Mouse (Mus musculus) heart, embryonic 14.5 days (tissue): Measurements from ENCODE around the gene Mlh1. TPM values are rescaled to one million over a fixed set of nuclear protein-coding genes. Genes with fewer than 3 reads are reported as not detected.

Experiments
- ATAC-seq: fragments of 200-750 bp; cut with Nextera tagmentation; 2 replicates; pipeline ENCODE4 v1.8.0; 2017; ENCODE audit warnings: low read depth, moderate TSS enrichment; ENCODE audit not compliant: insufficient number of reproducible peaks, insufficient read depth, low FRiP score
- H3K27ac ChIP-seq, 2 experiments: fragments of 200-500 bp in 1 of 2; fragments of 300-500 bp in 1 of 2; sonication (generic) in 1 of 2; replicated peaks in 1 of 2; 2 replicates each; pipeline ENCODE4 v1.5.1; 2012 to 2014; ENCODE audit warnings: low read depth in 2 of 2, low read length in 2 of 2, control low read depth in 1 of 2, mild to moderate bottlenecking in 1 of 2, mixed read lengths in 1 of 2; ENCODE audit not compliant: control insufficient read depth in 1 of 2, insufficient read depth in 1 of 2
- H3K27me3 ChIP-seq: fragments of 300-500 bp; sonication (generic); 2 replicates; pipeline ENCODE4 v1.6.1; 2014; ENCODE audit warnings: mild to moderate bottlenecking, low read length, control low read depth; ENCODE audit not compliant: control insufficient read depth, insufficient read depth
- H3K36me3 ChIP-seq: fragments of 300-500 bp; sonication (generic); 2 replicates; pipeline ENCODE4 v1.6.1; 2014; ENCODE audit warnings: mild to moderate bottlenecking, control low read depth, low read length, mixed read lengths; ENCODE audit not compliant: control insufficient read depth, insufficient read depth
- H3K4me1 ChIP-seq, 2 experiments: fragments of 200-500 bp in 1 of 2; fragments of 300-500 bp in 1 of 2; sonication (generic) in 1 of 2; 2 replicates each; pipeline ENCODE4 v1.6.1; 2012 to 2014; ENCODE audit warnings: low read length in 2 of 2, control low read depth in 1 of 2, mixed read lengths in 1 of 2; ENCODE audit not compliant: control insufficient read depth in 2 of 2, insufficient read depth in 2 of 2
- H3K4me2 ChIP-seq: fragments of 300-500 bp; sonication (generic); 2 replicates; pipeline ENCODE4 v1.6.1; 2014; ENCODE audit warnings: mild to moderate bottlenecking, low read length
- H3K4me3 ChIP-seq, 2 experiments: fragments of 200-500 bp in 1 of 2; fragments of 300-500 bp in 1 of 2; sonication (generic) in 1 of 2; 2 replicates each; pipeline ENCODE4 v1.5.1; 2012 to 2014; ENCODE audit warnings: low read length in 2 of 2, mild to moderate bottlenecking in 2 of 2, control low read depth in 1 of 2, low read depth in 1 of 2, moderate library complexity in 1 of 2; ENCODE audit not compliant: control insufficient read depth in 1 of 2, insufficient read depth in 1 of 2
- H3K9ac ChIP-seq: fragments of 300-500 bp; sonication (generic); 2 replicates; pipeline ENCODE4 v1.6.1; 2014; ENCODE audit warnings: mild to moderate bottlenecking, low read length
- H3K9me3 ChIP-seq: fragments of 300-500 bp; sonication (generic); 2 replicates; pipeline ENCODE4 v1.6.1; 2016; ENCODE audit warnings: low read length, control low read depth; ENCODE audit not compliant: control insufficient read depth
- WGBS: fragments of 180-500 bp; shearing (Covaris S2); extraction: QIAGEN DNeasy Blood & Tissue Kit; methylation state at CpG from one replicate; pipeline ENCODE4 v1.1.7; 2014; 5-methylcytosine and 5-hydroxymethylcytosine counted together
- polyA plus RNA-seq: library from polyadenylated mRNA; unstranded; fragments of >200 nt; fragmentation: Nextera tagmentation; extraction: Ambion mirVana; gene quantifications from 2 replicates; pipeline ENCODE4 v1.2.1, GENCODE M21; 2014

Gene Mlh1
- 34.1 and 36.1 TPM in 2 replicates for polyA plus RNA-seq

DNA sequence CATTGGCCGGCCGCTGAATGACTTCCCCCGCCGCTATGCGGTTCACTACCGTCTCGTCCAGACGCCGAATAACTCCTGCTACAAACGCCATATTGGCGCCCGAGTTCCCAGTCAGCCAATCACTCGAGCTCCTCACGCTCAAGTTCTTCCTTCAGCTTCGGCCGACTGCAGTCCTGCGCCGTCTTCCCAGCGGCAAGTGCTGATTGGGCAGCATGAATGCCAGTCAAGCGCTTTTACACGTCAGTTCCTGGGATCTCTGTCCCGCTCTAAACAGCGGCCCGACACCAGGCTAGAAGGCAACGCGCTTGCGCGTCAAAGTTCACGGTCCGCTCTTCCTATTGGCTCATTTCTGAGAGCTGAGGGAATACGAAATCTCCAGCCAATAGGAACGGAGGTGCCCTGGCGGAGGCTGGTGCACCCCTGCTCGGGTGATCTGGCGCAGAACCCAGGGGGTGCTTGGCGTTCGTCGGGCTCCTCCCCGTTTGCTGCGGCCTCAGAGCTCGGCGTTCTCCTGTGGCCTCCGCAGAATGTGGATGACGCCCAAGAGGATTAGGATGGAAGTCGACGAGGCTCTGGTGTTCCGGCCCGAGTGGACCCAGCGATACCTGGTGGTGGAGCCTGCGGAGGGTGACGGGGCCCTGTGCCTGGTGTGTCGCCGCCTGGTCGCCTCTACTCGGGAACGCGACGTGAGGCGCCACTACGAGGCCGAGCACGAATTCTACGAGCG, at the start of gene Mlh1, which contains the start of gene Epm2aip1:
Mlh1 (minus strand) TSS at position 358 of the 727 bp plus-strand sequence.
Epm2aip1 (plus strand) TSS at position 496 of the 727 bp plus-strand sequence.
- under 1% methylated on average over 64 of the region's 64 CpGs for WGBS
- H3K9ac ChIP-seq, result peak within 1 kb of the TSS; percentile 97
- peak within 1 kb of the TSS; percentile 98 for H3K27ac ChIP-seq
- peak within 1 kb of the TSS; percentile 81 for H3K4me2 ChIP-seq
- peak; percentile 100 for ATAC-seq
- H3K4me1 ChIP-seq, result peaks cover 5 to 49% of the 10 kb centered on the region in 2 experiments
- peak within 1 kb of the TSS; percentile 87 to 99 for H3K4me3 ChIP-seq
- H3K9me3 ChIP-seq, result no peaks in the 10 kb centered on the region
- H3K36me3 ChIP-seq, result peaks cover 39% of the 10 kb centered on the region
- H3K27me3 ChIP-seq, result no peaks in the 10 kb centered on the region

- H3K9me3 ChIP-seq, result no peaks in the 10 kb centered on the region
- H3K4me2 ChIP-seq, result no peak overlapping the region
- no peak overlapping the region for H3K27ac ChIP-seq
- 63% methylated on average over 4 of the region's 4 CpGs for WGBS
- H3K36me3 ChIP-seq, result no peaks in the 10 kb centered on the region
- H3K27me3 ChIP-seq, result no peaks in the 10 kb centered on the region
- no peak overlapping the region for H3K9ac ChIP-seq
- ATAC-seq, result no peak
- no peak overlapping the region for H3K4me3 ChIP-seq
- H3K4me1 ChIP-seq, result no peaks in the 10 kb centered on the region
These were observed 49.3 kb upstream of the Mlh1 start for GRCm38 (mm10) chr9:111320912-111321311.

GRCm38 (mm10) chr9:111314219-111314618, 42.6 kb upstream of the Mlh1 start:
- Histone ChIP-seq H3K4me2 (no peak overlapping the region), H3K4me1 (peaks cover 0 to 15% of the 10 kb centered on the region in 2 experiments; a peak in 2 of 4 replicates), H3K4me3 (no peak overlapping the region), H3K27me3 (peaks cover 57% of the 10 kb centered on the region), H3K36me3 (no peaks in the 10 kb centered on the region), H3K9me3 (peaks cover 18% of the 10 kb centered on the region), H3K27ac (no peak overlapping the region), H3K9ac (no peak overlapping the region)
- 40% methylated on average over 5 of the region's 5 CpGs for WGBS
- no peak for ATAC-seq

DNA sequence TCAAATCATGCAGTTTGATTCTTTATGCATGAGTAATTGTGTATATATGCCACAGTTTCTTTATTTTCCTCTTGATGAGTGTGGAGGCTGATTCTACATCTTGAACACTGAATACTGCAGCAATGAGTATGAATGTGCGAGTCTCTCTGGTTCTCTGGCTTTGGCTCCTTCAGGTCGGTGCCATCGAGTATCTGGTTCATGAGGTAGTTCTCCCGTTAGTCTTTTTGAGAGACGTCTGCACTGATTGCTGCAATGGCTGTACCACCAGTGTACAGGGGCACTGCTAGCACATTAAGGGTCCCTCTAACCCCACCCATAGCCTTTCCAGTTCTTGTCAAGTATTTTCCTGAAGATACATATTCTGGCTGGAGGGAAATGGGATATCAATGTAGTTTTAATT, 42.2 kb upstream of the Mlh1 start:
- no peak overlapping the region for H3K4me2 ChIP-seq
- H3K9ac ChIP-seq, result no peak overlapping the region
- H3K9me3 ChIP-seq, result peaks cover 18% of the 10 kb centered on the region
- H3K27me3 ChIP-seq, result peaks cover 61% of the 10 kb centered on the region
- ATAC-seq, result no peak
- H3K27ac ChIP-seq, result no peak overlapping the region
- H3K4me1 ChIP-seq, result peaks cover 0 to 15% of the 10 kb centered on the region in 2 experiments; a peak in 2 of 4 replicates
- no peaks in the 10 kb centered on the region for H3K36me3 ChIP-seq
- no peak overlapping the region for H3K4me3 ChIP-seq
- 17% methylated on average over 5 of the region's 5 CpGs for WGBS

- Histone ChIP-seq H3K4me1 (peaks cover 0 to 15% of the 10 kb centered on the region in 2 experiments; a peak in 2 of 4 replicates), H3K27me3 (peaks cover 66% of the 10 kb centered on the region), H3K9me3 (peaks cover 18% of the 10 kb centered on the region), H3K4me2 (no peak overlapping the region), H3K9ac (no peak overlapping the region), H3K4me3 (0 out of 4 replicates have a peak overlapping the region, but pooled peaks of 1 of the 2 experiments have one; percentile 49), H3K36me3 (no peaks in the 10 kb centered on the region), H3K27ac (no peak overlapping the region)
- no peak for ATAC-seq
- WGBS, result 23% methylated on average over 5 of the region's 6 CpGs
These were observed 41.7 kb upstream of the Mlh1 start for GRCm38 (mm10) chr9:111313299-111313698.

GRCm38 (mm10) chr9:111312442-111313141, 41.0 kb upstream of the Mlh1 start:
- Histone ChIP-seq H3K9ac (no peak overlapping the region), H3K4me2 (peak overlapping the region; percentile 87), H3K27ac (no peak overlapping the region), H3K27me3 (peaks cover 68% of the 10 kb centered on the region), H3K4me3 (peak overlapping the region; percentile 45 to 49), H3K36me3 (no peaks in the 10 kb centered on the region), H3K9me3 (peaks cover 18% of the 10 kb centered on the region), H3K4me1 (peaks cover 0 to 15% of the 10 kb centered on the region in 2 experiments; a peak in 2 of 4 replicates)
- WGBS, result under 1% methylated on average over 38 of the region's 59 CpGs
- no peak for ATAC-seq

DNA sequence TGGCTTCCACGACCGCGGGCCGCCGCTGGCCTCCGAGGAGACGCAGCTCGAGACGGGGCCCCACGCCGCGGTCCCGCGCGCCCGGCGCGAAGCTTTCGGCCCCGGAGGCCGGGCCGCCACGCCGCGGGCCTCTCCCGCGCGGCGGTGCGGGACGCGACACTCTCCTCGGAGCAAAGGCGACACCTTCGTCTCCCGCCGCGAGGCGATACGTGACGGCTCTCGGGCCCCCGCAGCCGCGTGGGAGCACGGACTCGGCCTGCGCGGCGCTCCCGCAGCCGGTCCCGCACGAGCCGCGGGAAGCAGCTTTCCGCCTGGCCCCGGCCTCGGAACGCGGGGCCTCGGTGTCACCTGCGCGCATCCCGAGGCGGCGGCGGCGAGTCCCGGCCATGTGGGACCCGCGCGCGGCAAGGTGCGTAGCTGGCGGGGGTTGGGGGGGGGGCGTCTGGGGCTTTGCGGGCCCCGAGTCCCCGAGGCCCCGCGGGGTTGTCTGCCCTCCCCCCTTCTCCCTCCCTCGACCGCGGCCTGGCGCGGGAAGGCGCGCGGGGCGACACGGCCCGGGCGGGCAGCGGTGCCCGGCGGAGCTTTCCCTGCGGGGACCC, 40.4 kb upstream of the Mlh1 start:
- Histone ChIP-seq H3K4me1 (peaks cover 0 to 15% of the 10 kb centered on the region in 2 experiments; a peak in 2 of 4 replicates), H3K9me3 (peaks cover 18% of the 10 kb centered on the region), H3K27me3 (peaks cover 68% of the 10 kb centered on the region), H3K9ac (peak overlapping the region; percentile 34; the same call in 1 of the 2 replicates), H3K27ac (no peak overlapping the region), H3K4me2 (peak overlapping the region; percentile 87), H3K36me3 (no peaks in the 10 kb centered on the region), H3K4me3 (peak overlapping the region; percentile 43 to 49)
- ATAC-seq, result no peak
- under 1% methylated on average over 75 of the region's 98 CpGs for WGBS
